Mouse (Mus musculus): ENCODE data around the gene Slc29a3. TPM values are rescaled to one million over a fixed set of nuclear protein-coding genes. Genes with fewer than 3 reads are reported as not detected.

Gene Slc29a3
- 1.9 TPM in 2 replicates for polyA plus RNA-seq (2012; rRNA removed)

GRCm38 (mm10) chr10:60752040-60753020 is at the start of gene Slc29a3:
Gene Slc29a3 (minus strand): TSS chr10:60752794.

DNA sequence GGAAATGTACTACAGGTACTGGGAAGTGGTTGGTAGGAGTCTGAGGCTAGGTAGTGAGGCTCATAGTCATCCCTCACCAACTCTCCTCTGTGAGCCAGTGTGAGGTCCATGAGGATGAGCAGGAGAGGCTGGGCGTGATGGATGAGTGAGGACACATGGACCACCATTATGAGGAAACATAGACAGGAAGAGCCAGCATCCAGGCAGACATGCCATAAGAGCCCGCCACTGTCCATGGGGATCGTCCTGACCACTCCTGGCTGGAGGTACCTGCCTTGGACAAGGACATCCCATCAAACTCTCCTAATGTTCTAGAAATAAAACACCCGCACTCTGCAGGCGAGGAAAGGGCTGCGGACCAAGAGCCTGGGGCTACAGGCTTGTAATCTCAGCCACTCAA is 56.2 kb downstream of the Slc29a3 start, which contains the start of gene Cdh23:
TSS of gene Cdh23 (minus strand) at position 101 of the 400 bp plus-strand sequence.

Other genes with a start within 250 kb of the Slc29a3 start
- 0.10 and 0.14 TPM in 2 replicates for gene Cdh23, start 56.3 kb downstream of the Slc29a3 start, polyA plus RNA-seq (2012; rRNA removed)
- 0.72 and 0.95 TPM in 2 replicates for gene Unc5b, start 78.8 kb upstream of the Slc29a3 start, polyA plus RNA-seq (2012; rRNA removed)

All from liver, embryonic 18 days (tissue).